Mouse (Mus musculus): ENCODE measurements around the gene Cenpe. TPM values are rescaled to one million over a fixed set of nuclear protein-coding genes. Genes with fewer than 3 reads are reported as not detected.

Gene Cenpe
- total and polyA plus RNA-seq, 2 experiments from 2014 or later = 2.4 to 5.5 TPM

GRCm38 (mm10) chr3:135318331-135318730 lies 106.0 kb downstream of the Cenpe start:
- ATAC-seq (ENCODE audit: insufficient read depth, low read depth) (no peak), DNase-seq (ENCODE audit: low spot score) (no peak)
- Histone ChIP-seq H3K9me3 (replicated peaks; ENCODE audit: control insufficient read depth, low read length) (no peaks in the 10 kb centered on the region), H3K4me1 (ENCODE audit: control insufficient read depth, insufficient read depth) (no peaks in the 10 kb centered on the region), H3K4me2 (ENCODE audit: low read depth, low read length) (no peak overlapping the region), H3K4me3 (ENCODE audit: low read depth, low read length) (no peak overlapping the region), H3K36me3 (replicated peaks; ENCODE audit: control insufficient read depth, insufficient read depth, low read length) (no peaks in the 10 kb centered on the region), H3K27me3 (ENCODE audit: control insufficient read depth, insufficient read depth, low read length) (no peaks in the 10 kb centered on the region), H3K27ac (ENCODE audit: low read depth) (no peak overlapping the region), H3K9ac (replicated peaks; ENCODE audit: low read depth, low read length) (no peak overlapping the region)
- TF ChIP-seq CTCF (IDR thresholded peaks at IDR 0.05; ENCODE audit: low read depth) (no peak), EP300 (IDR thresholded peaks at IDR 0.05; ENCODE audit: low read depth) (no peak)
- 59% methylated on average over 11 of the region's 11 CpGs for WGBS

Other genes with a start within 250 kb of the Cenpe start
- gene Bdh2, start 68.7 kb downstream of the Cenpe start, total RNA-seq (2014; rRNA removed; ENCODE audit: low replicate concordance) = 3.2 TPM in 1 of 2 replicates, not detected in the other
- gene Bdh2, start 68.7 kb downstream of the Cenpe start, polyA plus RNA-seq (2015; fragmentation: Nextera tagmentation; extraction: Ambion mirVana) = 2.7 TPM in 2 replicates
- 0.39 TPM in 1 of 2 replicates, not detected in the other for gene Slc9b2, start 95.2 kb downstream of the Cenpe start, total RNA-seq (2014; rRNA removed; ENCODE audit: low replicate concordance)
- gene Slc9b2, start 95.2 kb downstream of the Cenpe start, polyA plus RNA-seq (2015; fragmentation: Nextera tagmentation; extraction: Ambion mirVana) = 0.11 TPM in 2 replicates
- gene Slc9b1, start 135.5 kb downstream of the Cenpe start, total RNA-seq (2014; rRNA removed; ENCODE audit: low replicate concordance) = not detected in 2 replicates
- gene Slc9b1, start 135.5 kb downstream of the Cenpe start, polyA plus RNA-seq (2015; fragmentation: Nextera tagmentation; extraction: Ambion mirVana) = 0.20 TPM in 1 of 2 replicates, not detected in the other
- gene Cisd2, start 211.4 kb downstream of the Cenpe start, total RNA-seq (2014; rRNA removed; ENCODE audit: low replicate concordance) = 20.7 and 20.8 TPM in 2 replicates
- gene Cisd2, start 211.4 kb downstream of the Cenpe start, polyA plus RNA-seq (2015; fragmentation: Nextera tagmentation; extraction: Ambion mirVana) = 43.0 and 48.2 TPM in 2 replicates
- gene Ube2d3, start 225.6 kb downstream of the Cenpe start, total RNA-seq (2014; rRNA removed; ENCODE audit: low replicate concordance) = 944 and 1,112 TPM in 2 replicates
- gene Ube2d3, start 225.6 kb downstream of the Cenpe start, polyA plus RNA-seq (2015; fragmentation: Nextera tagmentation; extraction: Ambion mirVana) = 419 and 429 TPM in 2 replicates